Mouse (Mus musculus) thymus, adult 2 months (tissue): ENCODE data around the gene Pi4k2a. TPM values are rescaled to one million over a fixed set of nuclear protein-coding genes. Genes with fewer than 3 reads are reported as not detected.
A peak's percentile ranks its signal among the peaks of the same experiment; 100 is the strongest.

ENCODE experiments used
- DNase-seq: peaks from one replicate; pipeline ENCODE4 v3.0.0; 2021
- H3K27ac ChIP-seq: fragments of 200-500 bp; 2 replicates; pipeline ENCODE4 v1.5.1; 2012; ENCODE audit warnings: low read length, control low read depth; ENCODE audit not compliant: control insufficient read depth, insufficient read depth
- H3K27me3 ChIP-seq: fragments of 200-500 bp; 2 replicates; pipeline ENCODE4 v1.6.1; 2012; ENCODE audit warnings: mild to moderate bottlenecking, low read length, moderate library complexity, mixed read lengths; ENCODE audit not compliant: control insufficient read depth, insufficient read depth
- H3K36me3 ChIP-seq: fragments of 200-500 bp; 2 replicates; pipeline ENCODE4 v1.6.1; 2012; ENCODE audit warnings: mild to moderate bottlenecking, low read length, moderate library complexity; ENCODE audit not compliant: control insufficient read depth, insufficient read depth
- H3K4me1 ChIP-seq: fragments of 200-500 bp; replicated peaks from 2 replicates; pipeline ENCODE4 v1.6.1; 2012; ENCODE audit warnings: low read length; ENCODE audit not compliant: control insufficient read depth, insufficient read depth
- H3K4me3 ChIP-seq: fragments of 200-500 bp; 2 replicates; pipeline ENCODE4 v1.5.1; 2012; ENCODE audit warnings: mild to moderate bottlenecking, low read length, control low read depth, moderate library complexity; ENCODE audit not compliant: control insufficient read depth, insufficient read depth
- CTCF ChIP-seq: fragments of 200-500 bp; IDR thresholded peaks from 2 replicates; pipeline ENCODE4 v1.5.1; 2012; ENCODE audit warnings: mild to moderate bottlenecking, control low read depth, low read length, moderate library complexity, borderline replicate concordance; ENCODE audit not compliant: control insufficient read depth, poor library complexity, insufficient read depth; ENCODE audit errors: extremely low read depth
- POLR2A ChIP-seq: fragments of 200-500 bp; IDR thresholded peaks from 2 replicates; pipeline ENCODE4 v1.6.1; 2012; ENCODE audit warnings: mild to moderate bottlenecking, low read length, control low read depth, moderate library complexity; ENCODE audit not compliant: control insufficient read depth, poor library complexity, insufficient read depth; ENCODE audit errors: extremely low read depth
- WGBS: fragments of 180-500 bp; shearing (Covaris S2); methylation state at CpG from one replicate; pipeline ENCODE4 v1.1.7; 2018; 5-methylcytosine and 5-hydroxymethylcytosine counted together
- polyA plus RNA-seq: library from polyadenylated mRNA; depleted of rRNA; stranded (reverse); fragments of >200 nt; gene quantifications from 2 replicates; pipeline ENCODE4 v1.2.3, GENCODE M21; 2012

The Pi4k2a gene
- polyA plus RNA-seq, 1 experiment: 42.2 TPM

- under 1% methylated on average over 52 of the region's 52 CpGs for WGBS
- DNase-seq: peak; percentile 48
- no peaks in the 10 kb centered on the region for H3K36me3 ChIP-seq
- peaks cover 6% of the 10 kb centered on the region; the same call in 1 of the 2 replicates for H3K27me3 ChIP-seq
- H3K4me3 ChIP-seq: peak overlapping the region; percentile 61
- no peak overlapping the region for H3K27ac ChIP-seq
- no peak for TF ChIP-seq POLR2A
- no peak for TF ChIP-seq CTCF
- peaks cover 9% of the 10 kb centered on the region for H3K4me1 ChIP-seq
Measured at GRCm38 (mm10) chr19:42090637-42091141, 419 bp downstream of the Pi4k2a start.

- Histone ChIP-seq H3K27me3 (no peaks in the 10 kb centered on the region), H3K27ac (no peak overlapping the region), H3K4me3 (no peak overlapping the region), H3K36me3 (peaks cover 7% of the 10 kb centered on the region; the same call in 1 of the 2 replicates), H3K4me1 (no peaks in the 10 kb centered on the region)
- no peak for DNase-seq
- 91% methylated on average over 3 of the region's 3 CpGs for WGBS
- no peak for TF ChIP-seq POLR2A
- TF ChIP-seq CTCF: no peak
Measured at GRCm38 (mm10) chr19:42099406-42099805, 9.1 kb downstream of the Pi4k2a start.

GRCm38 (mm10) chr19:42104681-42105080, 14.4 kb downstream of the Pi4k2a start:
- Histone ChIP-seq H3K27ac (no peak overlapping the region), H3K4me3 (no peak overlapping the region), H3K36me3 (peaks cover 16% of the 10 kb centered on the region), H3K27me3 (no peaks in the 10 kb centered on the region), H3K4me1 (no peaks in the 10 kb centered on the region)
- 96% methylated on average over 9 of the region's 9 CpGs for WGBS
- no peak for DNase-seq
- TF ChIP-seq CTCF: no peak
- no peak for TF ChIP-seq POLR2A

DNA sequence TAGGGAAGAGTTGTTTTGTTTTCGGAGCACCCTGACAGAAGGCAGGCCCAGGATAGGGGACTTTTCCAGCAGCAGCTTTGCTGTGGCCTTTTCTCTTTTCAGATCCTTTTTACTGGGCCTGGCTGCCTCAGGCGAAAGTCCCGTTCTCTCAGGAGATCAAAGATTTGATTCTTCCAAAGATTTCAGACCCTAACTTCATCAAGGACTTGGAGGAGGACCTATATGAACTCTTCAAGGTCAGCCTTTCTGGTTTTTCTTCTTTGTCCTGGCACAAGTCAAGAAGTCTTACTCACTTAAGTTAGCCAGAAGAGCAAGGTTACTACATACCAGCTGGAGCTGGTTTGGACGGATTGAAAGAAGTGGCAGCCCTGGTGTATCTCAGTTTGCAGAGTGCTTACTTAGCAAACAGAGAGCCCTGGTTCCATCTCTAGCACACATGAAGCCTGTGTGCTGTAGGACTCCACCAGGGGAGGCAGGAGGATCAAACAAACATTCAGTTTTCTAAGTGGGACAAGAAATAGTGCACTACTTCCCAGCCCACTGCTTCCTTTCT, 25.6 kb downstream of the Pi4k2a start:
- Histone ChIP-seq H3K4me3 (no peak overlapping the region), H3K27ac (no peak overlapping the region), H3K36me3 (peaks cover 20% of the 10 kb centered on the region), H3K27me3 (no peaks in the 10 kb centered on the region), H3K4me1 (no peaks in the 10 kb centered on the region)
- 96% methylated on average over 4 of the region's 4 CpGs for WGBS
- TF ChIP-seq POLR2A (no peak), CTCF (no peak)
- DNase-seq: no peak

- Histone ChIP-seq H3K36me3 (peaks cover 22% of the 10 kb centered on the region), H3K27me3 (no peaks in the 10 kb centered on the region), H3K27ac (no peak overlapping the region), H3K4me1 (no peaks in the 10 kb centered on the region), H3K4me3 (no peak overlapping the region)
- no peak for DNase-seq
- over 99% methylated on average over 9 of the region's 9 CpGs for WGBS
- TF ChIP-seq POLR2A: no peak
- TF ChIP-seq CTCF: no peak
Measured at GRCm38 (mm10) chr19:42118142-42118541, 27.9 kb downstream of the Pi4k2a start.

GRCm38 (mm10) chr19:42118596-42118995, 28.3 kb downstream of the Pi4k2a start:
- H3K27me3 ChIP-seq: no peaks in the 10 kb centered on the region
- H3K36me3 ChIP-seq: peaks cover 18% of the 10 kb centered on the region
- H3K4me1 ChIP-seq: no peaks in the 10 kb centered on the region
- 97% methylated on average over 5 of the region's 5 CpGs for WGBS
- no peak overlapping the region for H3K4me3 ChIP-seq
- no peak for DNase-seq
- H3K27ac ChIP-seq: no peak overlapping the region
- TF ChIP-seq CTCF: no peak
- TF ChIP-seq POLR2A: no peak

- Histone ChIP-seq H3K4me1 (no peaks in the 10 kb centered on the region), H3K36me3 (peaks cover 15% of the 10 kb centered on the region; the same call in 1 of the 2 replicates), H3K4me3 (no peak overlapping the region), H3K27ac (no peak overlapping the region), H3K27me3 (no peaks in the 10 kb centered on the region)
- no peak for DNase-seq
- WGBS: 98% methylated on average over 8 of the region's 8 CpGs
- TF ChIP-seq CTCF: no peak
- no peak for TF ChIP-seq POLR2A
Measured at GRCm38 (mm10) chr19:42120451-42120850, 30.2 kb downstream of the Pi4k2a start.
